Mouse (Mus musculus): Measurements from ENCODE around the gene Tnfrsf13c. TPM values are rescaled to one million over a fixed set of nuclear protein-coding genes. Genes with fewer than 3 reads are reported as not detected.

Gene Tnfrsf13c
- total RNA-seq, 2 experiments from 2014 or later: not detected

DNA sequence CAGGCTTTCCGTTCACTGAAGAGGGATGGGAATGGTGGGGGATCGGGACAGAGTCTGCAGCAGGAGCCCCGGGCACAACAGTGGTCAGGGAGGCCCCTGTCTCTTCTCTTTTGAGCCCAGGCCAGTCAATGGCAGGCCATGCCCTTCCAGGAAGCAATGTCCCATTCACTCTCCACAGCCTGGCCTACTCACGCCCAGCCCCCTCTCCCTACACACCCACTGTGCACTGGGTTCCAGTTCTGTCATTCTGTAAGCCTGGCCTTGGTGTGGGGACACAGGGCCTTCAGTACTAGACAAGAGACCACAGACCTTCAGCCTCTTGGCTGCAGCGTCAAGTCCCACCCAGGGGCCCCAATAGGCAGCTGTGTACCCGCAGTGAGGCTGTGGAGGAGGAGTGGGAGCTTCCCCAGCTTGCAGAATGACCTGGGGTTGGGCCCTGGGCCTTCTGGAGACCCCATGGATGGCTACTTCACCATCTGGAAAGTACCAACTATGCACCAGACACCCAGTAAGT lies 6.0 kb upstream of the Tnfrsf13c start:
- DNase-seq (ENCODE audit: low spot score): no peak

- DNase-seq (ENCODE audit: low spot score): no peak
These were observed 5.4 kb upstream of the Tnfrsf13c start for GRCm38 (mm10) chr15:82229542-82230045.

DNA sequence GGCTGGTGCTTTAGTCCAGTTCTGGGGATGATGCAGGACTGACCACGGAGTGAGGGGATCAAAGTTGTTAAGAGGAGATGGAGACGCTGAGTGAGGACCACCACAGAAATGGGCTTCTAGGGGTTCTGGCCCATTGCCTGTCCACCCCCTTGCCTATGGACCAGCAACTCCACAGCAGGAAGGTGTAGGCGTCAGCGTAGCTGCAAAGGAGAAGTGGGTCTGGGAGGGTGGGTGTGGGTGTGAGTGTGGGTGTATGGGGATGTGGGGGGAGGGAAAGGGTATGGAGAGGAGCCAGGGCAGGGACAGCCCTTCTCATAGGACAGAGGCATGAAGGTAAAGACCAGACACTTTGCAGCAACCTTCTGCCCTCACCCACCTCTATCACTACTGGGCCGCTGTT lies 1.6 kb upstream of the Tnfrsf13c start:
- DNase-seq (ENCODE audit: low spot score): no peak

GRCm38 (mm10) chr15:82224602-82225215 lies 540 bp upstream of the Tnfrsf13c start:
- DNase-seq (ENCODE audit: low spot score): no peak

- no peak for DNase-seq (ENCODE audit: low spot score)
These were observed 918 bp downstream of the Tnfrsf13c start for GRCm38 (mm10) chr15:82223251-82223650.

GRCm38 (mm10) chr15:82221104-82221860 lies 2.9 kb downstream of the Tnfrsf13c start:
- DNase-seq (ENCODE audit: low spot score): no peak

DNA sequence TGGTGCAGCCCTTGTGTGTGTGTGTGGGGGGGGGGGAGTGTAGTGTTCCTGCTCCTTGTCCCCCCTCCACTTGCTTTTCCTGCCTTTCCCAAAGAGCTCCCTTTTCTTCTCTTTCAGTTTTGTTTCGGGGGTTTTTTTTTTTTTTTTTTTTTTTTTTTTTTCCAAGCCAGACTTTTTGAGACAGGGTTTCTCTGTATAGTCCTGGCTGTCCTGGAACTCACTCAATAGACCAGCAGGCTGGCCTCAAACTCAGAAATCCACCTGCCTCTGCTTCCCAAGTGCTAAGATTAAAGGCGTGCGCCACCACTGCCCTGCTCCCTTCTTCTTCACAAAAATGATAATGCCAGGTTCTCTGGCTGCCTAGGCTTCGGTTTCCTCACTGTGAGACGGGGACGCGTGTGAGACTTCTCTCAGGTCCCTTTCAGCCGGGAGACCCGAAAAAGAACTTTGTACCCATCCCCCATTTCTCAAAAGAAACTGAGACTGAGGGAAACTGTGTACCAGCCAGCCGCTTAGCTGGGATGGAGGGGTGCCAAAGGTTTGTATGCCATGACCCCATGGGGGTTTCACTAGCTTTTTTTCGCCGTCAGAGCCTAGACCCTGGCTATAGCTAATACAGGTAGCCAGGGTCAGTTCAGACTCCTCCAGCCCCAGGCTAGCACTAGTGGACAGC lies 4.0 kb downstream of the Tnfrsf13c start:
- DNase-seq (ENCODE audit: low spot score): no peak

GRCm38 (mm10) chr15:82218778-82219666 lies 5.1 kb downstream of the Tnfrsf13c start:
- DNase-seq (ENCODE audit: low spot score): no peak

GRCm38 (mm10) chr15:82217980-82218379 lies 6.2 kb downstream of the Tnfrsf13c start:
- no peak for DNase-seq (ENCODE audit: low spot score)

- no peak for DNase-seq (ENCODE audit: low spot score)
These were observed 7.1 kb downstream of the Tnfrsf13c start for GRCm38 (mm10) chr15:82217039-82217438.

GRCm38 (mm10) chr15:82216142-82216827 lies 7.9 kb downstream of the Tnfrsf13c start:
- no peak for DNase-seq (ENCODE audit: low spot score)

GRCm38 (mm10) chr15:82215332-82216046 lies 8.7 kb downstream of the Tnfrsf13c start:
- DNase-seq (ENCODE audit: low spot score): no peak

- DNase-seq (ENCODE audit: low spot score): no peak
These were observed 10.9 kb downstream of the Tnfrsf13c start for GRCm38 (mm10) chr15:82213222-82213621.

- no peak for DNase-seq (ENCODE audit: low spot score)
These were observed 11.5 kb downstream of the Tnfrsf13c start, which contains the start of gene Shisa8 for GRCm38 (mm10) chr15:82212752-82213063. Shisa8 (minus strand) TSS chr15:82212815.

DNA sequence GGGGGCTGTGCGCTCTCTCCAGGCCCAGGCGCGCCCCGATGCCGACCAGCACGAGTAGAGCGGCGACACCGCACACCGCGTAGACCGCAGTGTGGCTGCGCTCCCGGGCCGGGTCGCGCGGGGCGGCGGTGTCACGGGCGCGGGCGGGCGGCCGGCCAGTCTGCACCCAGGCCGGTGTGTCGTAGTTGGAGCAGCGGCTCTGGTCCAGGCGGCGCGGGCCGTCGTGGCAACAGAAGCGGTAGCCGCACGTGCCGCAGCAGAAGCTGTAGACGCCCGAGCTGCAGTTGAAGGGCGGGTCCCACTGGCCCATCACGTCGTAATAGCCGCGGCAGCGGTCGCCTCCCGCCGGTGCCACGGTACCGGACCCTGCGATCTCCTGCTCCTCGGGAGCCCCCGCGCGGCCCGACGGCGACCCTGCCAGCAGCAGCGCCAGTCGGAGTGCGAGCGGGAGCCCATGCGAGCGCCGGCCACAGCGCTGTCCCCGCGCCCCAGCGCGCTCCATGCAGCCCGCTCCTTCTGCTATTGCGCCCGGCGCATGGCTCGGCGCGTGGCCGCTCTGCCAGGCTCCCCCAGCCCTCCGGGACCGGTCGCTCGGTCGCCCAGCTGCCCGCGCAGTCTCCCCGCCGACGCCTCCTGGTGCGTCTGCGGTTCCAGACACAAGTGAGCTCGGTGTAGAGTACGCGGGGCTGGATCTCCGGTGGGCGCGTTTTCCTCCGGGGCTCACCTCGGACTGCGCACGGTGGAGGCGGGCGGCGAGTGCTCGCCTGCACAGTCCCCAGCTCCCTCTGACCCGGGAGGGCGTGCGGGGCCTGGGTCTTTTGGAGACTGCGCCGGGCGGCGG lies 12.0 kb downstream of the Tnfrsf13c start:
- no peak for DNase-seq (ENCODE audit: low spot score)

DNA sequence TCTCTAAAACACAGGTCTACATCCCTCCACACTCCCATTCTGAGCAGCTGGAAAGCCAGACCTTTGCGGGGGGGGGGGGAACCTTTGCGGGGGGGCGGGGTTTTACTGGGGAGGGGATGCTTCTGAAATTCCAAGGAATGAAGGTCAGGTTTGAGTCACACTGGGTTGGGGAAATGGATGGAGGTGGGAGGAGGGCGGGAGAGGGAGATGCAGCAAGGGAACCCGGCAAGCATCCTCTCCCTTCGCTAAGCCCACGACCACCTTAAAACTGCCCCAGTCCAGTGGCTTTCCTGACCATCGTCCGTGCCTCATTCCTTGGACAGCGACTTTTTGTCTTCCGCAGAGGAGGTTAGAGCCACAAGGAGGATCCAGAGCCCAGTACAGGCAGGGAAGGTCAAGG lies 12.9 kb downstream of the Tnfrsf13c start:
- no peak for DNase-seq (ENCODE audit: low spot score)

GRCm38 (mm10) chr15:82210801-82211200 lies 13.4 kb downstream of the Tnfrsf13c start:
- no peak for DNase-seq (ENCODE audit: low spot score)

DNA sequence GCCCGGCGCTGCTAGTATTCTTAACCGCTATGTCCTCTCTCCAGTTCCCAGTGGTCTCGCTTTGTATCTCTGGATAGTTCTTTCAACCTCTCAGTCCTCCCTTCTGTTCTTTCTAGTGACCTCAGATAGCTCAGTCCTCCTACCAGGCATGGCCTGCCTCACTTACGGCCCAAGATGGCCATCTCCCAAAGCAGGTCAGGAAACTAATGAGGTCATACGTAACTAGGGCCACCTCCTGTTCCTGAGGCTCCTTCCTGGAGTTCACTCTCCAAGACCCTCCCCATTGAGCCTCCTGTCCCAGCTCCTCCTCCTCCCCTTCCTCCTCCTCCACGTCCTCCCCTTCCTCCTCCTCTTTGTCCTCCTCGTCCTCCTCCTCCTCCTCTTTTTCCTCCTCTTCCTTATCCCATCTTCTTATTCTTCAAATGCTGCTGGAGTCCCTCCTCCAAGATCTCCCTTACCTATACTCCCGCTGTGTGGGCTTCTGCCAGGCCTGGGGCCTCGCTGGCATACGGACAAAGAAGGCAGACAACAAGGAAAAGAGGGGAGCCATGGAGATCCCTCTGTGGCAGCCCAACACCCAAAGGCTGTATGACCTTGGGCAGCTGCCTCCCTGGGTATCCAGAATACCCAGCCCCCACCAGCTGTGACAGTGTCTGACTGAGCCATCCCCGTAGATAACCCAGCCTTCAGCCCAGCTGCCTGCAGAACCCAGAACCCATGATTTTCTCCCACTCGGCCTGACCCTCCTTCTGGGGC lies 14.7 kb downstream of the Tnfrsf13c start:
- no peak for DNase-seq (ENCODE audit: low spot score)

Measured in gastrocnemius, adult 18-20 months (tissue).